In genomic region chr11:108212638-108213037, GRCm38 (mm10) we compare ENCODE assay signal across 17 mouse cellular contexts.
DNase-seq lines count a peak whose midpoint lies in the region; ATAC-seq and TF ChIP-seq lines count a peak whose summit lies in the region.
"Had no signal": no experiment of that assay in that cellular context is flagged by ENCODE, and none has a peak within 500 bp of the region (broad histone marks: within the 10 kb centered on the region; RNA-seq: fewer than 3 reads in every experiment).

No protein-coding gene starts in this region.

- peaks cover 8% of the 10 kb centered on the region; the same call in 1 of the 2 replicates for H3K4me1 ChIP-seq in hindbrain, postnatal 0 days (ENCODE audit: insufficient read depth, low read length)
- peaks cover 18% of the 10 kb centered on the region for H3K4me1 ChIP-seq in hindbrain, embryonic 14.5 days (replicated peaks; ENCODE audit: control insufficient read depth, insufficient read depth, low read length)
- H3K4me1 ChIP-seq in liver, embryonic 14.5 days (replicated peaks; ENCODE audit: control insufficient read depth in 2 of 2, insufficient read depth in 2 of 2, low read length in 1 of 2): peaks cover 0 to 6% of the 10 kb centered on the region in 2 experiments; a peak in 2 of 4 replicates
- no peaks in the 10 kb centered on the region for H3K4me1 ChIP-seq in ES-E14 (ENCODE audit: control insufficient read depth in 2 of 2, insufficient read depth in 2 of 2, low read length in 2 of 2, poor library complexity in 1 of 2)
- H3K4me1 ChIP-seq in stomach, postnatal 0 days (replicated peaks; ENCODE audit: control insufficient read depth, insufficient read depth): peaks cover 3% of the 10 kb centered on the region; the same call in 1 of the 2 replicates

- H3K36me3 ChIP-seq in hindbrain, postnatal 0 days (ENCODE audit: insufficient read depth, low read length): no peaks in the 10 kb centered on the region
- H3K36me3 ChIP-seq in hindbrain, embryonic 14.5 days (replicated peaks; ENCODE audit: control insufficient read depth, insufficient read depth): no peaks in the 10 kb centered on the region
- H3K36me3 ChIP-seq in liver, embryonic 14.5 days (replicated peaks; ENCODE audit: control insufficient read depth, insufficient read depth, low read depth): no peaks in the 10 kb centered on the region
- H3K36me3 ChIP-seq in ES-E14 (ENCODE audit: control insufficient read depth, insufficient read depth, low read length, poor library complexity, severe bottlenecking): no peaks in the 10 kb centered on the region
- no peaks in the 10 kb centered on the region for H3K36me3 ChIP-seq in stomach, postnatal 0 days (ENCODE audit: control insufficient read depth, insufficient read depth, low read length)
- H3K36me3 ChIP-seq: limb, embryonic 12.5 days; midbrain, embryonic 12.5 days had no signal

- H3K4me2 ChIP-seq in hindbrain, postnatal 0 days (ENCODE audit: low read depth, low read length): no peak overlapping the region
- no peak overlapping the region for H3K4me2 ChIP-seq in hindbrain, embryonic 14.5 days (replicated peaks)
- H3K4me2 ChIP-seq in liver, embryonic 14.5 days (ENCODE audit: low read depth): no peak overlapping the region
- no peak overlapping the region for H3K4me2 ChIP-seq in stomach, postnatal 0 days (replicated peaks; ENCODE audit: low read depth)
- H3K4me2 ChIP-seq: limb, embryonic 12.5 days; midbrain, embryonic 12.5 days had no signal

- H3K9ac ChIP-seq in hindbrain, postnatal 0 days (replicated peaks; ENCODE audit: low read length): no peak overlapping the region
- no peak overlapping the region for H3K9ac ChIP-seq in hindbrain, embryonic 14.5 days
- no peak overlapping the region for H3K9ac ChIP-seq in liver, embryonic 14.5 days (replicated peaks)
- no peak overlapping the region for H3K9ac ChIP-seq in ES-E14 (ENCODE audit: insufficient read depth, low read depth, low read length, poor library complexity, severe bottlenecking)
- no peak overlapping the region for H3K9ac ChIP-seq in stomach, postnatal 0 days (ENCODE audit: low read length)
- H3K9ac ChIP-seq: limb, embryonic 12.5 days; midbrain, embryonic 12.5 days had no signal

- peak; percentile 28 for TF ChIP-seq CTCF in hindbrain, postnatal 0 days (IDR thresholded peaks at IDR 0.05; ENCODE audit: low read depth)
- TF ChIP-seq CTCF in liver, embryonic 14.5 days (IDR thresholded peaks at IDR 0.05; ENCODE audit: low read depth): peak; percentile 21; the same call in 1 of the 2 replicates
- TF ChIP-seq CTCF in stomach, postnatal 0 days (IDR thresholded peaks at IDR 0.05; ENCODE audit: low read depth): peak; percentile 29

- no peaks in the 10 kb centered on the region for H3K9me3 ChIP-seq in hindbrain, postnatal 0 days (ENCODE audit: low read length)
- no peaks in the 10 kb centered on the region for H3K9me3 ChIP-seq in hindbrain, embryonic 14.5 days (ENCODE audit: control insufficient read depth, low read length)
- no peaks in the 10 kb centered on the region for H3K9me3 ChIP-seq in liver, embryonic 14.5 days (ENCODE audit: control insufficient read depth, low read length)
- H3K9me3 ChIP-seq in ES-E14 (ENCODE audit: control insufficient read depth, insufficient read depth, low read depth, low read length): no peaks in the 10 kb centered on the region
- no peaks in the 10 kb centered on the region for H3K9me3 ChIP-seq in stomach, postnatal 0 days (ENCODE audit: control insufficient read depth, low read length)
- H3K9me3 ChIP-seq: limb, embryonic 12.5 days; midbrain, embryonic 12.5 days had no signal

- ATAC-seq in hindbrain, postnatal 0 days: no peak
- ATAC-seq in hindbrain, embryonic 14.5 days (ENCODE audit: low FRiP score): no peak
- ATAC-seq in liver, embryonic 14.5 days (ENCODE audit: insufficient read depth): no peak
- ATAC-seq in stomach, postnatal 0 days (ENCODE audit: low FRiP score, low TSS enrichment): no peak
- ATAC-seq: forebrain, embryonic 16.5 days had no signal

- TF ChIP-seq EP300 in liver, embryonic 14.5 days (IDR thresholded peaks at IDR 0.05; ENCODE audit: low read depth): no peak
- TF ChIP-seq EP300 in stomach, postnatal 0 days (optimal IDR thresholded peaks at IDR 0.05): no peak

- no peak overlapping the region for H3K27ac ChIP-seq in hindbrain, postnatal 0 days
- H3K27ac ChIP-seq in hindbrain, embryonic 14.5 days: no peak overlapping the region
- H3K27ac ChIP-seq in liver, embryonic 14.5 days: no peak overlapping the region
- no peak overlapping the region for H3K27ac ChIP-seq in ES-E14 (ENCODE audit: insufficient read depth, low read depth, low read length, poor library complexity, severe bottlenecking)
- no peak overlapping the region for H3K27ac ChIP-seq in stomach, postnatal 0 days (replicated peaks)
- H3K27ac ChIP-seq: kidney, postnatal 0 days; limb, embryonic 12.5 days; midbrain, embryonic 12.5 days had no signal

- DNase-seq in hindbrain, postnatal 0 days (ENCODE audit: low spot score): no peak
- DNase-seq in hindbrain, embryonic 14.5 days (ENCODE audit: low spot score): no peak
- DNase-seq in liver, embryonic 14.5 days (ENCODE audit: low read depth in 3 of 3, low spot score in 3 of 3): no peak
- DNase-seq in liver (no peak), ES-E14 (ENCODE audit: low read depth, low spot score) (peak; percentile 41)
- DNase-seq in stomach, postnatal 0 days (ENCODE audit: low spot score): no peak
- no peak for DNase-seq in cerebellum, adult 11 months
- DNase-seq: adrenal gland, postnatal 10 days; cerebellum, adult 9-11 months; embryo, embryonic 11 days; heart, postnatal 4 days; lung, adult 18-20 months; lung, postnatal 4 days had no signal

- H3K27me3 ChIP-seq in hindbrain, postnatal 0 days (ENCODE audit: insufficient read depth, low read length): no peaks in the 10 kb centered on the region
- H3K27me3 ChIP-seq in hindbrain, embryonic 14.5 days (ENCODE audit: control insufficient read depth, insufficient read depth, low read length): no peaks in the 10 kb centered on the region
- H3K27me3 ChIP-seq in liver, embryonic 14.5 days (ENCODE audit: control insufficient read depth, insufficient read depth, low read length): no peaks in the 10 kb centered on the region
- H3K27me3 ChIP-seq in stomach, postnatal 0 days (ENCODE audit: control insufficient read depth, insufficient read depth, low read length): no peaks in the 10 kb centered on the region
- H3K27me3 ChIP-seq: limb, embryonic 12.5 days had no signal

- 85% methylated on average over 5 of the region's 5 CpGs for WGBS in hindbrain, postnatal 0 days
- 92% methylated on average over 5 of the region's 5 CpGs for WGBS in hindbrain, embryonic 14.5 days
- 72% methylated on average over 5 of the region's 5 CpGs for WGBS in liver, embryonic 14.5 days (ENCODE audit: insufficient replicate concordance)
- WGBS in stomach, postnatal 0 days: 90% methylated on average over 5 of the region's 5 CpGs

- H3K4me3 ChIP-seq in hindbrain, postnatal 0 days (ENCODE audit: low read length): no peak overlapping the region
- no peak overlapping the region for H3K4me3 ChIP-seq in hindbrain, embryonic 14.5 days (replicated peaks; ENCODE audit: low read length)
- H3K4me3 ChIP-seq in liver, embryonic 14.5 days (ENCODE audit: insufficient read depth in 1 of 2, low read depth in 2 of 2, low read length in 2 of 2): no peak overlapping the region
- no peak overlapping the region for H3K4me3 ChIP-seq in ES-E14 (ENCODE audit: insufficient read depth in 1 of 2, low read depth in 1 of 2, low read length in 2 of 2, poor library complexity in 1 of 2, severe bottlenecking in 1 of 2)
- no peak overlapping the region for H3K4me3 ChIP-seq in stomach, postnatal 0 days (ENCODE audit: low read depth, low read length)
- H3K4me3 ChIP-seq: limb, embryonic 12.5 days; midbrain, embryonic 12.5 days had no signal

- in situ Hi-C loops in ES-E14 (cut with MboI; ENCODE audit: low sequenced_read_pairs in 2 of 2, unreplicated experiment in 2 of 2): no loop called here

TF ChIP-seq in ES-E14, 5 proteins besides CTCF, POLR2A, EP300 and RAD21:
- TF ChIP-seq ZC3H11A (IDR thresholded peaks at IDR 0.05; ENCODE audit: borderline replicate concordance, low read depth, low read length): peak; percentile 18; the same call in 1 of the 2 replicates
- TF ChIP-seq HCFC1 (IDR thresholded peaks at IDR 0.05; ENCODE audit: borderline replicate concordance, insufficient read depth, low read length): no peak
- TF ChIP-seq ZNF384 (IDR thresholded peaks at IDR 0.05; ENCODE audit: low read depth, low read length): no peak
- TF ChIP-seq CHD2 (IDR thresholded peaks at IDR 0.05; ENCODE audit: low read depth, low read length): no peak
- TF ChIP-seq MAFK (IDR thresholded peaks at IDR 0.05; ENCODE audit: insufficient read depth, low read depth, low read length): no peak
